Mouse (Mus musculus) ES-E14 (cell line): ENCODE measurements around the gene Cerkl. TPM values are rescaled to one million over a fixed set of nuclear protein-coding genes. Genes with fewer than 3 reads are reported as not detected.
A peak's percentile ranks its signal among the peaks of the same experiment; 100 is the strongest.

Experiments
- DNase-seq: peaks from one replicate; pipeline ENCODE4 v3.0.0-alpha.2; 2013; ENCODE audit warnings: low read depth, low spot score
- H3K27ac ChIP-seq: 2 replicates; pipeline ENCODE4 v1.5.1; 2012; ENCODE audit warnings: low read depth, mild to moderate bottlenecking, low read length, moderate library complexity, mixed read lengths; ENCODE audit not compliant: poor library complexity, insufficient read depth, severe bottlenecking
- H3K36me3 ChIP-seq: 2 replicates; pipeline ENCODE4 v1.6.1; 2012; ENCODE audit warnings: mild to moderate bottlenecking, low read length, moderate library complexity, mixed read lengths; ENCODE audit not compliant: control insufficient read depth, poor library complexity, insufficient read depth, severe bottlenecking
- H3K4me1 ChIP-seq, 2 experiments: fragments of 150-350 bp in 1 of 2; sonication (generic) in 1 of 2; 2 replicates each; pipeline ENCODE4 v1.6.1; 2012; ENCODE audit warnings: low read length in 2 of 2, mild to moderate bottlenecking in 1 of 2, mixed read lengths in 1 of 2; ENCODE audit not compliant: control insufficient read depth in 2 of 2, insufficient read depth in 2 of 2, poor library complexity in 1 of 2
- H3K4me3 ChIP-seq, 2 experiments: fragments of 150-350 bp in 1 of 2; sonication (generic) in 1 of 2; 2 replicates each; pipeline ENCODE4 v1.5.1; 2012; ENCODE audit warnings: low read length in 2 of 2, low read depth in 1 of 2, mild to moderate bottlenecking in 1 of 2, mixed read lengths in 1 of 2; ENCODE audit not compliant: insufficient read depth in 1 of 2, poor library complexity in 1 of 2, severe bottlenecking in 1 of 2
- H3K9ac ChIP-seq: 2 replicates; pipeline ENCODE4 v1.6.1; 2012; ENCODE audit warnings: low read depth, mild to moderate bottlenecking, low read length, mixed read lengths; ENCODE audit not compliant: poor library complexity, insufficient read depth, severe bottlenecking
- H3K9me3 ChIP-seq: fragments of 150-350 bp; sonication (generic); 2 replicates; pipeline ENCODE4 v1.6.1; 2012; ENCODE audit warnings: low read depth, mild to moderate bottlenecking, low read length; ENCODE audit not compliant: control insufficient read depth, insufficient read depth
- CHD2 ChIP-seq: IDR thresholded peaks from 2 replicates; pipeline ENCODE4 v1.6.1; 2014; ENCODE audit warnings: mild to moderate bottlenecking, low read depth, low read length, inconsistent platforms
- HCFC1 ChIP-seq: IDR thresholded peaks from 2 replicates; pipeline ENCODE4 v1.6.1; 2012; ENCODE audit warnings: low read length, inconsistent platforms, borderline replicate concordance; ENCODE audit not compliant: insufficient read depth
- MAFK ChIP-seq: IDR thresholded peaks from 2 replicates; pipeline ENCODE4 v1.6.1; 2014; ENCODE audit warnings: mild to moderate bottlenecking, low read depth, low read length, inconsistent platforms; ENCODE audit not compliant: insufficient read depth
- ZC3H11A ChIP-seq: IDR thresholded peaks from 2 replicates; pipeline ENCODE4 v1.6.1; 2012; ENCODE audit warnings: low read depth, mild to moderate bottlenecking, inconsistent platforms, low read length, borderline replicate concordance
- ZNF384 ChIP-seq: IDR thresholded peaks from 2 replicates; pipeline ENCODE4 v1.6.1; 2012; ENCODE audit warnings: low read depth, low read length, inconsistent platforms
- in situ Hi-C, 2 experiments: fragments of 600-800 bp; cut with MboI; formaldehyde crosslinking; loops; one replicate each; pipeline ENCODE4 v1.15.1; 2025; ENCODE audit warnings: low sequenced_read_pairs in 2 of 2, inconsistent platforms in 1 of 2; ENCODE audit not compliant: unreplicated experiment in 2 of 2
- total RNA-seq: library from RNA; depleted of rRNA; stranded (reverse); fragments of 300-350 nt; gene quantifications from 2 replicates; pipeline ENCODE4 v1.2.3, GENCODE M21; 2012

Cerkl gene
- total RNA-seq, 1 experiment: 1.4 TPM

DNA sequence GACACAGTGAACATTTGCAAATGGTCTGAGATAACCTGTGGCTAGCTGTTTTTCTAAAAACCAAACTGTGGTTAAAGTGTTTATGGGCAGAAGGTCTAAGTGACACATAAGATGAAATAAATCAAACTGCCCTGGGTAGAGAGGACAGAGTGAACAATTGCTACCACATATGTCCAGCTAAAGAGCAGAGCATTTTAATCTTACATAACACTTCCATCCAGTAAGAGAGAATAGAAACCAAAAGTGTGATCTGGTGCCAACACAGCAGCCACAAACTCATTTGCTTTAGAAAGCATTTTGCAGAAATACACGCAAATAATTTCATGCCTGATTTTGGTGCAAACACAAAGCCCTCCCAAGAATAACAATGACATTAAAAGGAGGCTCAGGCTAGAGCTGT lies 117.6 kb downstream of the Cerkl start:
- in situ Hi-C loops: no loop called here
- Histone ChIP-seq H3K9ac (no peak overlapping the region), H3K4me1 (no peaks in the 10 kb centered on the region), H3K4me3 (no peak overlapping the region), H3K9me3 (no peaks in the 10 kb centered on the region), H3K27ac (no peak overlapping the region), H3K36me3 (no peaks in the 10 kb centered on the region)
- no peak for DNase-seq
- TF ChIP-seq MAFK (no peak), ZC3H11A (no peak), HCFC1 (no peak), CHD2 (no peak), ZNF384 (no peak)

GRCm38 (mm10) chr2:79336141-79336540 lies 120.4 kb downstream of the Cerkl start:
- Histone ChIP-seq H3K4me3 (no peak overlapping the region), H3K36me3 (no peaks in the 10 kb centered on the region), H3K4me1 (no peaks in the 10 kb centered on the region; a peak in 1 of 4 replicates), H3K9ac (no peak overlapping the region), H3K27ac (no peak overlapping the region), H3K9me3 (no peaks in the 10 kb centered on the region)
- TF ChIP-seq ZC3H11A (0 out of 2 replicates have a peak, but pooled peaks have one; percentile 14), CHD2 (no peak)
- in situ Hi-C loops: no loop called here
- no peak for DNase-seq

GRCm38 (mm10) chr2:79334661-79335060 lies 121.9 kb downstream of the Cerkl start:
- Histone ChIP-seq H3K4me3 (no peak overlapping the region), H3K36me3 (no peaks in the 10 kb centered on the region), H3K27ac (no peak overlapping the region), H3K9ac (no peak overlapping the region), H3K4me1 (no peaks in the 10 kb centered on the region; a peak in 1 of 4 replicates), H3K9me3 (no peaks in the 10 kb centered on the region)
- DNase-seq: no peak
- in situ Hi-C loops: no loop called here
- no peak for TF ChIP-seq ZC3H11A
- TF ChIP-seq ZNF384: no peak

DNA sequence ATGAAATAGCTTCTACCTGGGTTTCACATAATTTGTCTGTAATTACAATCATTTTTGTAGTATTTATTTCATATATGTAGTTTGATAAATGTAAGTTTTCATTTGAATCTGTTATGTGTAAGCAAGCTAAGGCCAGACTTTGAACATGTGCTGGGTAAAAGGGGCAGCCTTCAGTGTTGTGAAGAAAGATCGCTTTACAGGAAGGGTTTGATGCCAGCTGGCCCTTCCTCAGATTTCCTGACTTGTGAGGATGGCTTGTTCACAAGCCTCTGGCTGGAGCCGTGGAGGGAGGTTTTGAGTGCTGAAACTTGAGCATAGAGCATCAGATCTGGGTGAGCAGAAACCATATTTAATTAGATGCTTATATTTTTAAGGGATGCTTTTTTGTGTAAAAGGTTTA lies 128.5 kb downstream of the Cerkl start:
- DNase-seq: no peak
- no peaks in the 10 kb centered on the region for H3K36me3 ChIP-seq
- H3K9me3 ChIP-seq: no peaks in the 10 kb centered on the region
- H3K4me3 ChIP-seq: no peak overlapping the region
- TF ChIP-seq MAFK (no peak), ZNF384 (no peak), CHD2 (no peak), HCFC1 (no peak), ZC3H11A (no peak)
- in situ Hi-C loops: no loop called here
- no peak overlapping the region for H3K27ac ChIP-seq
- no peak overlapping the region for H3K9ac ChIP-seq
- H3K4me1 ChIP-seq: no peaks in the 10 kb centered on the region; a peak in 1 of 4 replicates

DNA sequence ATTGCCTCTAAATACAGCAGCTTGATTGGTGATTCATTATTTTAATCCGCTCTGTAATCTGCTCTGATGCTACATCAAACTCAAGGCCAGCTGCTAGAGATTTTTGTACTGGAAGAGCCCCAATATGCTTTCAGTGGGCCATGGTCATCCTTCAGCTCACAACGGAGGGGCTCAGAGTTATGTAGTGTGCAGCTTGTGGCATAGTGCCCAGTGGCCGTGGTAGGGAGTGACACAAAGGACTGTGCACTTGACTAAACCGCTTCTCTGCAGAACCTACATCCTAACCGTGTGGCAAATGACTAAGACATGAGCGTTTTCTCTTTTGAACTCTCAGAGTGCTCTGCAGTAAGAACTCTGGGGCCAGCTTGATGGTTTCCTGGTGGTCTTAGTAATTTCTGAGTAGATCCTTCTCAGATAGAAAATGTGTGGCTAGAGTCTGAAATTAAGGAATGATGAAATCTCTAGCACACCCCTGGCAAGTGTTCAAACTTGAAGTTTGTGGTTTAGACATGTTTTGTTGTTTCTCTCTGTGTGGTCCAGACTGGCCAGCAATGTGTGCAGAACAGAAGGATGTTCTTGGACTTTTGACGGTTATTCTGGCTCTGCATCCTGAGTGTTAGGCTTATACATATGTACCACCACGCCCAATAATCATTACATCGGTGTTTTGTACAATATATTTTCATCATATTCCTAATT lies 140.3 kb downstream of the Cerkl start:
- no peaks in the 10 kb centered on the region for H3K9me3 ChIP-seq
- in situ Hi-C loops: no loop called here
- no peak overlapping the region for H3K9ac ChIP-seq
- TF ChIP-seq ZNF384 (no peak), HCFC1 (no peak), CHD2 (no peak), ZC3H11A (no peak), MAFK (no peak)
- no peak overlapping the region for H3K4me3 ChIP-seq
- DNase-seq: no peak
- H3K36me3 ChIP-seq: no peaks in the 10 kb centered on the region
- H3K27ac ChIP-seq: no peak overlapping the region
- H3K4me1 ChIP-seq: no peaks in the 10 kb centered on the region
